Mouse (Mus musculus) hindbrain, embryonic 15.5 days (tissue): ENCODE results near the gene Emilin2. TPM values are rescaled to one million over a fixed set of nuclear protein-coding genes. Genes with fewer than 3 reads are reported as not detected.

Experiments
- ATAC-seq: fragments of 200-750 bp; cut with Nextera tagmentation; 2 replicates; pipeline ENCODE4 v1.8.0; 2017; ENCODE audit warnings: low read depth, moderate number of reproducible peaks, moderate TSS enrichment; ENCODE audit not compliant: low FRiP score
- H3K27ac ChIP-seq: fragments of 300-500 bp; sonication (generic); replicated peaks from 2 replicates; pipeline ENCODE4 v1.5.1; 2015; ENCODE audit warnings: mild to moderate bottlenecking, inconsistent platforms
- H3K27me3 ChIP-seq: fragments of 300-500 bp; sonication (generic); 2 replicates; pipeline ENCODE4 v1.6.1; 2015; ENCODE audit warnings: control low read depth, inconsistent platforms
- H3K36me3 ChIP-seq: fragments of 300-500 bp; sonication (generic); 2 replicates; pipeline ENCODE4 v1.6.1; 2015; ENCODE audit warnings: control low read depth, inconsistent platforms
- H3K4me1 ChIP-seq: fragments of 300-500 bp; sonication (generic); replicated peaks from 2 replicates; pipeline ENCODE4 v1.6.1; 2015; ENCODE audit warnings: control low read depth, inconsistent platforms
- H3K4me2 ChIP-seq: fragments of 300-500 bp; sonication (generic); 2 replicates; pipeline ENCODE4 v1.6.1; 2015; ENCODE audit warnings: moderate library complexity, mild to moderate bottlenecking, inconsistent platforms
- H3K4me3 ChIP-seq: fragments of 300-500 bp; sonication (generic); 2 replicates; pipeline ENCODE4 v1.5.1; 2015; ENCODE audit warnings: mild to moderate bottlenecking, inconsistent platforms
- H3K9ac ChIP-seq: fragments of 300-500 bp; sonication (generic); 2 replicates; pipeline ENCODE4 v1.6.1; 2015; ENCODE audit warnings: inconsistent platforms
- H3K9me3 ChIP-seq: fragments of 300-500 bp; sonication (generic); 2 replicates; pipeline ENCODE4 v1.6.1; 2016; ENCODE audit warnings: control low read depth, inconsistent platforms
- WGBS: fragments of 180-500 bp; shearing (Covaris S2); methylation state at CpG from one replicate; pipeline ENCODE4 v1.1.7; 2015; 5-methylcytosine and 5-hydroxymethylcytosine counted together
- polyA plus RNA-seq: library from polyadenylated mRNA; unstranded; fragments of >200 nt; fragmentation: Nextera tagmentation; extraction: Ambion mirVana; gene quantifications from 2 replicates; pipeline ENCODE4 v1.2.1, GENCODE M21; 2015

The Emilin2 gene
- polyA plus RNA-seq, 1 experiment from 2014 or later, result 2.4 TPM

- H3K4me3 ChIP-seq, result no peak overlapping the region
- WGBS, result 89% methylated on average over 9 of the region's 9 CpGs
- H3K27ac ChIP-seq, result no peak overlapping the region
- H3K9me3 ChIP-seq, result no peaks in the 10 kb centered on the region
- H3K36me3 ChIP-seq, result no peaks in the 10 kb centered on the region
- no peaks in the 10 kb centered on the region for H3K27me3 ChIP-seq
- ATAC-seq, result no peak
- H3K4me1 ChIP-seq, result no peaks in the 10 kb centered on the region
- H3K9ac ChIP-seq, result no peak overlapping the region
- H3K4me2 ChIP-seq, result no peak overlapping the region
Observed at GRCm38 (mm10) chr17:71282716-71283115, 29.1 kb downstream of the Emilin2 start.

- Histone ChIP-seq H3K4me2 (no peak overlapping the region), H3K4me1 (no peaks in the 10 kb centered on the region), H3K27ac (no peak overlapping the region), H3K4me3 (no peak overlapping the region), H3K9me3 (no peaks in the 10 kb centered on the region), H3K36me3 (no peaks in the 10 kb centered on the region), H3K9ac (no peak overlapping the region), H3K27me3 (no peaks in the 10 kb centered on the region)
- WGBS, result 88% methylated on average over 6 of the region's 6 CpGs
- no peak for ATAC-seq
Observed at GRCm38 (mm10) chr17:71277701-71278491, 33.9 kb downstream of the Emilin2 start.

GRCm38 (mm10) chr17:71276771-71277170 lies 35.0 kb downstream of the Emilin2 start:
- no peak overlapping the region for H3K9ac ChIP-seq
- ATAC-seq, result no peak
- no peak overlapping the region for H3K4me2 ChIP-seq
- no peaks in the 10 kb centered on the region for H3K4me1 ChIP-seq
- WGBS, result 89% methylated on average over 10 of the region's 10 CpGs
- H3K4me3 ChIP-seq, result no peak overlapping the region
- no peaks in the 10 kb centered on the region for H3K9me3 ChIP-seq
- H3K36me3 ChIP-seq, result no peaks in the 10 kb centered on the region
- H3K27me3 ChIP-seq, result no peaks in the 10 kb centered on the region
- no peak overlapping the region for H3K27ac ChIP-seq

GRCm38 (mm10) chr17:71273901-71274300 lies 37.9 kb downstream of the Emilin2 start:
- no peak overlapping the region for H3K4me3 ChIP-seq
- H3K36me3 ChIP-seq, result no peaks in the 10 kb centered on the region
- no peak for ATAC-seq
- no peaks in the 10 kb centered on the region for H3K4me1 ChIP-seq
- 96% methylated on average over 12 of the region's 12 CpGs for WGBS
- H3K27me3 ChIP-seq, result no peaks in the 10 kb centered on the region
- no peak overlapping the region for H3K4me2 ChIP-seq
- no peak overlapping the region for H3K27ac ChIP-seq
- H3K9ac ChIP-seq, result no peak overlapping the region
- H3K9me3 ChIP-seq, result no peaks in the 10 kb centered on the region

- no peak overlapping the region for H3K4me3 ChIP-seq
- no peaks in the 10 kb centered on the region for H3K4me1 ChIP-seq
- no peaks in the 10 kb centered on the region for H3K27me3 ChIP-seq
- 91% methylated on average over 3 of the region's 3 CpGs for WGBS
- ATAC-seq, result no peak
- H3K9ac ChIP-seq, result no peak overlapping the region
- no peak overlapping the region for H3K4me2 ChIP-seq
- H3K27ac ChIP-seq, result no peak overlapping the region
- H3K36me3 ChIP-seq, result no peaks in the 10 kb centered on the region
- H3K9me3 ChIP-seq, result no peaks in the 10 kb centered on the region
Observed at GRCm38 (mm10) chr17:71268599-71268998, 43.2 kb downstream of the Emilin2 start.

- H3K4me1 ChIP-seq, result no peaks in the 10 kb centered on the region
- H3K4me3 ChIP-seq, result no peak overlapping the region
- no peak overlapping the region for H3K27ac ChIP-seq
- no peaks in the 10 kb centered on the region for H3K27me3 ChIP-seq
- ATAC-seq, result no peak
- no peak overlapping the region for H3K9ac ChIP-seq
- no peak overlapping the region for H3K4me2 ChIP-seq
- no peaks in the 10 kb centered on the region for H3K9me3 ChIP-seq
- WGBS, result 83% methylated on average over 10 of the region's 10 CpGs
- H3K36me3 ChIP-seq, result no peaks in the 10 kb centered on the region
Observed at GRCm38 (mm10) chr17:71268152-71268551, 43.6 kb downstream of the Emilin2 start.

- Histone ChIP-seq H3K4me2 (no peak overlapping the region), H3K4me3 (no peak overlapping the region), H3K9ac (no peak overlapping the region), H3K9me3 (no peaks in the 10 kb centered on the region), H3K27ac (no peak overlapping the region), H3K27me3 (no peaks in the 10 kb centered on the region), H3K4me1 (no peaks in the 10 kb centered on the region), H3K36me3 (no peaks in the 10 kb centered on the region)
- WGBS, result 95% methylated on average over 8 of the region's 8 CpGs
- ATAC-seq, result no peak
Observed at GRCm38 (mm10) chr17:71267374-71267773, 44.4 kb downstream of the Emilin2 start.

GRCm38 (mm10) chr17:71265336-71266051 lies 46.3 kb downstream of the Emilin2 start:
- ATAC-seq, result no peak
- Histone ChIP-seq H3K9me3 (no peaks in the 10 kb centered on the region), H3K4me1 (no peaks in the 10 kb centered on the region), H3K4me2 (no peak overlapping the region), H3K27ac (no peak overlapping the region), H3K27me3 (no peaks in the 10 kb centered on the region), H3K9ac (no peak overlapping the region), H3K36me3 (no peaks in the 10 kb centered on the region), H3K4me3 (no peak overlapping the region)
- WGBS, result 76% methylated on average over 5 of the region's 5 CpGs

GRCm38 (mm10) chr17:71264739-71265138 lies 47.0 kb downstream of the Emilin2 start:
- Histone ChIP-seq H3K4me2 (no peak overlapping the region), H3K9ac (no peak overlapping the region), H3K27me3 (no peaks in the 10 kb centered on the region), H3K4me1 (no peaks in the 10 kb centered on the region), H3K36me3 (no peaks in the 10 kb centered on the region), H3K9me3 (no peaks in the 10 kb centered on the region), H3K27ac (no peak overlapping the region), H3K4me3 (no peak overlapping the region)
- ATAC-seq, result no peak
- 81% methylated on average over 4 of the region's 4 CpGs for WGBS

- no peaks in the 10 kb centered on the region for H3K4me1 ChIP-seq
- ATAC-seq, result no peak
- no peaks in the 10 kb centered on the region for H3K36me3 ChIP-seq
- WGBS, result 80% methylated on average over 6 of the region's 6 CpGs
- H3K4me3 ChIP-seq, result no peak overlapping the region
- H3K27me3 ChIP-seq, result no peaks in the 10 kb centered on the region
- no peaks in the 10 kb centered on the region for H3K9me3 ChIP-seq
- no peak overlapping the region for H3K4me2 ChIP-seq
- H3K9ac ChIP-seq, result no peak overlapping the region
- no peak overlapping the region for H3K27ac ChIP-seq
Observed at GRCm38 (mm10) chr17:71263136-71263535, 48.6 kb downstream of the Emilin2 start.

GRCm38 (mm10) chr17:71260658-71261057 lies 51.1 kb downstream of the Emilin2 start:
- Histone ChIP-seq H3K4me1 (no peaks in the 10 kb centered on the region), H3K27me3 (no peaks in the 10 kb centered on the region), H3K27ac (no peak overlapping the region), H3K9ac (no peak overlapping the region), H3K4me3 (no peak overlapping the region), H3K4me2 (no peak overlapping the region), H3K9me3 (no peaks in the 10 kb centered on the region), H3K36me3 (no peaks in the 10 kb centered on the region)
- no peak for ATAC-seq
- WGBS, result 34% methylated on average over 3 of the region's 3 CpGs

- Histone ChIP-seq H3K27me3 (no peaks in the 10 kb centered on the region), H3K4me2 (no peak overlapping the region), H3K27ac (no peak overlapping the region), H3K4me1 (no peaks in the 10 kb centered on the region), H3K36me3 (no peaks in the 10 kb centered on the region), H3K9me3 (no peaks in the 10 kb centered on the region), H3K9ac (no peak overlapping the region), H3K4me3 (no peak overlapping the region)
- WGBS, result 79% methylated on average over 11 of the region's 11 CpGs
- no peak for ATAC-seq
Observed at GRCm38 (mm10) chr17:71259727-71260126, 52.1 kb downstream of the Emilin2 start.
